Mouse (Mus musculus): ENCODE data around the gene Olfr1173.

Gene Olfr1173

GRCm38 (mm10) chr2:88279775-88280174 is at the start of gene Olfr1173:
Olfr1173 (minus strand) TSS chr2:88279875.
- DNase-seq (ENCODE audit: low spot score in 2 of 2) = no peak

GRCm38 (mm10) chr2:88327115-88327514 is 47.4 kb upstream of the Olfr1173 start, which contains the start of gene Olfr1175-ps:
Olfr1175-ps (minus strand) TSS chr2:88327215.
- DNase-seq (ENCODE audit: low spot score in 2 of 2) = no peak

- no peak for DNase-seq (ENCODE audit: low spot score in 2 of 2)
Observed at GRCm38 (mm10) chr2:88315035-88315434, 35.4 kb upstream of the Olfr1173 start, which contains the start of gene Olfr1174-ps. Olfr1174-ps (minus strand) TSS chr2:88315135.

- DNase-seq (ENCODE audit: low spot score in 2 of 2) = no peak
Observed at GRCm38 (mm10) chr2:88228234-88228633, 51.4 kb downstream of the Olfr1173 start, which contains the start of gene Olfr1170. Olfr1170 (minus strand) TSS chr2:88228334.

All from right cerebral cortex, postnatal 36 days (tissue).